Mouse (Mus musculus): ENCODE data around the gene Rtca. TPM values are rescaled to one million over a fixed set of nuclear protein-coding genes. Genes with fewer than 3 reads are reported as not detected.

Gene Rtca
- total RNA-seq, 1 experiment = 50.4 TPM

DNA sequence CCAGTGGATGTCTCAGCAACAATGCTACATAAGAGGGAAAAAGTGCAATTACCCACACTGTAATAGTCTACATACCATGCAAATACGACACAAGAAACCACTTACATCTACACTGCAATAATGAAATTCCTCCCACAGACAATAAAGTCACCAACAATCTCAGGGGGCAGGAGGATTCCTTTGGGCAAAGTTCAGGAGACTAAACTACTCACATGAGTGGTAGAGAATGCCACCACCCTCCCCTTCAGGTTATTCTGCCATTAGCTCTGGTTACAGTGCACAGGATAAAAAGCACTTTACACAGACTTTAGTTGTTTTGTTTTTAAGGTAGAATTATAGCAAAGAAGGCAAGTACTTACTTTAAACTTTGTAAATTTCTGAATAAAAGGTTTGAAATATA lies 12.3 kb downstream of the Rtca start:
- Histone ChIP-seq H3K9me3 (ENCODE audit: control insufficient read depth, insufficient read depth, low read depth, low read length) (no peaks in the 10 kb centered on the region), H3K4me3 (ENCODE audit: insufficient read depth in 1 of 2, low read depth in 1 of 2, low read length in 2 of 2, poor library complexity in 1 of 2, severe bottlenecking in 1 of 2) (no peak overlapping the region), H3K36me3 (ENCODE audit: control insufficient read depth, insufficient read depth, low read length, poor library complexity, severe bottlenecking) (peaks cover 24% of the 10 kb centered on the region), H3K4me1 (ENCODE audit: control insufficient read depth in 2 of 2, insufficient read depth in 2 of 2, low read length in 2 of 2, poor library complexity in 1 of 2) (no peaks in the 10 kb centered on the region), H3K27ac (ENCODE audit: insufficient read depth, low read depth, low read length, poor library complexity, severe bottlenecking) (no peak overlapping the region), H3K9ac (ENCODE audit: insufficient read depth, low read depth, low read length, poor library complexity, severe bottlenecking) (no peak overlapping the region)
- no peak for TF ChIP-seq ZNF384 (IDR thresholded peaks at IDR 0.05; ENCODE audit: low read depth, low read length)
- TF ChIP-seq MAFK (IDR thresholded peaks at IDR 0.05; ENCODE audit: insufficient read depth, low read depth, low read length) = no peak
- no peak for TF ChIP-seq CHD2 (IDR thresholded peaks at IDR 0.05; ENCODE audit: low read depth, low read length)
- TF ChIP-seq HCFC1 (IDR thresholded peaks at IDR 0.05; ENCODE audit: borderline replicate concordance, insufficient read depth, low read length) = no peak
- TF ChIP-seq ZC3H11A (IDR thresholded peaks at IDR 0.05; ENCODE audit: borderline replicate concordance, low read depth, low read length) = no peak
- DNase-seq (ENCODE audit: low read depth, low spot score) = no peak
- in situ Hi-C loops (cut with MboI; ENCODE audit: low sequenced_read_pairs in 2 of 2, unreplicated experiment in 2 of 2) = no loop called here

DNA sequence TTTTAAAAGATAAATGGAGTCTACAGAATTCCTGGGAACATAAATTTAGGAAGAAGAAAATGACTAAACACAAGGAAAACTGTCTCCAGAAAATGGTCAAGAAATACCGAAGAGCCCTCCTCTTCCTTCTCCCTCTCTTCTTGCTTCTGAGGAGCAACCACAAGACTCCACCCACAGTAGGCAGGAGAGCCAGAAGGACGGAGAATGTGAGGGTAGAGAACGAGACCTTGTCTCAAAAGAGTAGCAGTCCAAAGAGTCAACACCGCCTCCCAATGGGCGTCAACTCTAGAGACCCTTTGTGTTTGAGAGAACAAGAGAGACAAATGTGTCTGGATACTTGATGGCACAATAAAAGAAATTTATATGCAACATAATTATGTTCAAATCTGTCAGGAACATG lies 14.3 kb downstream of the Rtca start:
- Histone ChIP-seq H3K9me3 (ENCODE audit: control insufficient read depth, insufficient read depth, low read depth, low read length) (no peaks in the 10 kb centered on the region), H3K9ac (ENCODE audit: insufficient read depth, low read depth, low read length, poor library complexity, severe bottlenecking) (no peak overlapping the region), H3K36me3 (ENCODE audit: control insufficient read depth, insufficient read depth, low read length, poor library complexity, severe bottlenecking) (peaks cover 28% of the 10 kb centered on the region), H3K4me3 (ENCODE audit: insufficient read depth in 1 of 2, low read depth in 1 of 2, low read length in 2 of 2, poor library complexity in 1 of 2, severe bottlenecking in 1 of 2) (no peak overlapping the region), H3K27ac (ENCODE audit: insufficient read depth, low read depth, low read length, poor library complexity, severe bottlenecking) (no peak overlapping the region), H3K4me1 (ENCODE audit: control insufficient read depth in 2 of 2, insufficient read depth in 2 of 2, low read length in 2 of 2, poor library complexity in 1 of 2) (no peaks in the 10 kb centered on the region)
- in situ Hi-C loops (cut with MboI; ENCODE audit: low sequenced_read_pairs in 2 of 2, unreplicated experiment in 2 of 2) = no loop called here
- TF ChIP-seq HCFC1 (IDR thresholded peaks at IDR 0.05; ENCODE audit: borderline replicate concordance, insufficient read depth, low read length) (no peak), ZNF384 (IDR thresholded peaks at IDR 0.05; ENCODE audit: low read depth, low read length) (no peak), CHD2 (IDR thresholded peaks at IDR 0.05; ENCODE audit: low read depth, low read length) (no peak), MAFK (IDR thresholded peaks at IDR 0.05; ENCODE audit: insufficient read depth, low read depth, low read length) (no peak), ZC3H11A (IDR thresholded peaks at IDR 0.05; ENCODE audit: borderline replicate concordance, low read depth, low read length) (no peak)
- DNase-seq (ENCODE audit: low read depth, low spot score) = no peak

DNA sequence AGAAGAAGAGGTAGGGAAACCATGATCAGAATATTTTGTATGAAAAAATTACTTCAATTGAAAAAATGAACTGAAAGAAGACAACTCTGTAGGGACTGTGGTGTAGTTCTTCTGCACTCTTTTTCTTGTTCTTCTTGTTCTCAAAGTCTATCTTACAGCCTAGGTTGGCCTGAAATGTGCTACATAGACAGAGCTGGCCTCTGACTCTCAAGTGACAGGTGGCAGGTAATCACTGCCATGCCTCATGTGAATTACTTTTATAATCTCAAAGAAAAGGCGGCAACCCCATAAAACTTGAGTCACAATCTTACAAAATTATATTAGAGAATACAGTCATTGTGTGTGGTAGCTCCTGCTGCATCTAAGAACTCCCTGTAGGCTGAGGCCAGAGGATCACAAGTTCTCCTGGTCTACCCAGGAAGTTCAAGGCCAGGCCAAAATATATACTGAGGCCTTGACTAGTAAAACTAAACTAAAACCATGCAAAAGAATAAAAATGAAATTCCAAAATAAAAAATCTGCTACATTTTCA lies 16.0 kb downstream of the Rtca start:
- Histone ChIP-seq H3K9ac (ENCODE audit: insufficient read depth, low read depth, low read length, poor library complexity, severe bottlenecking) (no peak overlapping the region), H3K36me3 (ENCODE audit: control insufficient read depth, insufficient read depth, low read length, poor library complexity, severe bottlenecking) (peaks cover 28% of the 10 kb centered on the region), H3K4me1 (ENCODE audit: control insufficient read depth in 2 of 2, insufficient read depth in 2 of 2, low read length in 2 of 2, poor library complexity in 1 of 2) (no peaks in the 10 kb centered on the region), H3K27ac (ENCODE audit: insufficient read depth, low read depth, low read length, poor library complexity, severe bottlenecking) (no peak overlapping the region), H3K9me3 (ENCODE audit: control insufficient read depth, insufficient read depth, low read depth, low read length) (no peaks in the 10 kb centered on the region), H3K4me3 (ENCODE audit: insufficient read depth in 1 of 2, low read depth in 1 of 2, low read length in 2 of 2, poor library complexity in 1 of 2, severe bottlenecking in 1 of 2) (no peak overlapping the region)
- DNase-seq (ENCODE audit: low read depth, low spot score) = no peak
- TF ChIP-seq HCFC1 (IDR thresholded peaks at IDR 0.05; ENCODE audit: borderline replicate concordance, insufficient read depth, low read length) = no peak
- no peak for TF ChIP-seq CHD2 (IDR thresholded peaks at IDR 0.05; ENCODE audit: low read depth, low read length)
- TF ChIP-seq ZC3H11A (IDR thresholded peaks at IDR 0.05; ENCODE audit: borderline replicate concordance, low read depth, low read length) = no peak
- TF ChIP-seq ZNF384 (IDR thresholded peaks at IDR 0.05; ENCODE audit: low read depth, low read length) = no peak
- no peak for TF ChIP-seq MAFK (IDR thresholded peaks at IDR 0.05; ENCODE audit: insufficient read depth, low read depth, low read length)
- in situ Hi-C loops (cut with MboI; ENCODE audit: low sequenced_read_pairs in 2 of 2, unreplicated experiment in 2 of 2) = no loop called here

DNA sequence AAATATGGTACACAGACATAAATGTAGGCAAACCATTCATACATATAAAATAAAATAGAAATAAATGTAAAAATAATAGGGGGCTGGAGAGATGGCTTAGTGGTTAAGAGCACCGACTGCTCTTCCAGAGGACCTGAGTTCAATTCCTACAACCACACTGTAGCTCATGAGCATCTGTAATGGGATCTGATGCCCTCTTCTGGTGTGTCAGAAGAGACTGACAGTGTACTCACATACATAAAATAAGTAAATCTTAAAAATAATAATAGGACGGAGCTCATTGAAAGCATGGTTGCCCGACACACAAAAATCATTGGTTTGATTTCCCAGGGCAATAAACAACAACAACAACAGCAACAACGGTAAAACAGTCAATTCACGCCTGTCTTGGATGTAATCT lies 17.1 kb downstream of the Rtca start:
- Histone ChIP-seq H3K9ac (ENCODE audit: insufficient read depth, low read depth, low read length, poor library complexity, severe bottlenecking) (no peak overlapping the region), H3K27ac (ENCODE audit: insufficient read depth, low read depth, low read length, poor library complexity, severe bottlenecking) (no peak overlapping the region), H3K4me3 (ENCODE audit: insufficient read depth in 1 of 2, low read depth in 1 of 2, low read length in 2 of 2, poor library complexity in 1 of 2, severe bottlenecking in 1 of 2) (no peak overlapping the region), H3K36me3 (ENCODE audit: control insufficient read depth, insufficient read depth, low read length, poor library complexity, severe bottlenecking) (peaks cover 28% of the 10 kb centered on the region), H3K9me3 (ENCODE audit: control insufficient read depth, insufficient read depth, low read depth, low read length) (no peaks in the 10 kb centered on the region), H3K4me1 (ENCODE audit: control insufficient read depth in 2 of 2, insufficient read depth in 2 of 2, low read length in 2 of 2, poor library complexity in 1 of 2) (no peaks in the 10 kb centered on the region)
- in situ Hi-C loops (cut with MboI; ENCODE audit: low sequenced_read_pairs in 2 of 2, unreplicated experiment in 2 of 2) = no loop called here
- TF ChIP-seq HCFC1 (IDR thresholded peaks at IDR 0.05; ENCODE audit: borderline replicate concordance, insufficient read depth, low read length) (no peak), CHD2 (IDR thresholded peaks at IDR 0.05; ENCODE audit: low read depth, low read length) (no peak), ZNF384 (IDR thresholded peaks at IDR 0.05; ENCODE audit: low read depth, low read length) (no peak), MAFK (IDR thresholded peaks at IDR 0.05; ENCODE audit: insufficient read depth, low read depth, low read length) (no peak), ZC3H11A (IDR thresholded peaks at IDR 0.05; ENCODE audit: borderline replicate concordance, low read depth, low read length) (no peak)
- no peak for DNase-seq (ENCODE audit: low read depth, low spot score)

DNA sequence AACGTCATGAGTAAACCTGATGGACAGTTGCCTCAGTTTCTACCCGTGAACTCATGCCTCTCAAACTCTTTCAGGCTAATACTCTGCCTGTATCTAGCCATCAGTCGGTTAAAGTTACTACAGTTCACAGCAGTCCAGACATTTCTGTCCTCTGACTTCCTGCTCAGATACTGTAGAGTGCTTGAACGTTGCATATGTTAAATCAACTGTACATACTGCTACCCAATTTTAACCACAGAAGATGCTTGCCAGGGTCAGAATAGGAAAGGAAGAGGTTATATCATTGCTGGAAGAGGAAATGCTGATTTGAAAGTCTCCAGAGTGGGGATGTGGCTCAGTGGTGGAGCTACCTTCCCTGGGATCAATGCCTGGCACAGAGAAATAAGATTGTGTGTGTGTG lies 24.7 kb downstream of the Rtca start:
- no peak for TF ChIP-seq ZNF384 (IDR thresholded peaks at IDR 0.05; ENCODE audit: low read depth, low read length)
- no peak for TF ChIP-seq ZC3H11A (IDR thresholded peaks at IDR 0.05; ENCODE audit: borderline replicate concordance, low read depth, low read length)
- TF ChIP-seq MAFK (IDR thresholded peaks at IDR 0.05; ENCODE audit: insufficient read depth, low read depth, low read length) = no peak
- no peak for TF ChIP-seq CHD2 (IDR thresholded peaks at IDR 0.05; ENCODE audit: low read depth, low read length)
- TF ChIP-seq HCFC1 (IDR thresholded peaks at IDR 0.05; ENCODE audit: borderline replicate concordance, insufficient read depth, low read length) = no peak
- no peak for DNase-seq (ENCODE audit: low read depth, low spot score)
- in situ Hi-C loops (cut with MboI; ENCODE audit: low sequenced_read_pairs in 2 of 2, unreplicated experiment in 2 of 2) = no loop called here
- no peak overlapping the region for H3K27ac ChIP-seq (ENCODE audit: insufficient read depth, low read depth, low read length, poor library complexity, severe bottlenecking)
- H3K4me1 ChIP-seq (ENCODE audit: control insufficient read depth in 2 of 2, insufficient read depth in 2 of 2, low read length in 2 of 2, poor library complexity in 1 of 2) = no peaks in the 10 kb centered on the region
- H3K9me3 ChIP-seq (ENCODE audit: control insufficient read depth, insufficient read depth, low read depth, low read length) = no peaks in the 10 kb centered on the region
- H3K36me3 ChIP-seq (ENCODE audit: control insufficient read depth, insufficient read depth, low read length, poor library complexity, severe bottlenecking) = peaks cover 4% of the 10 kb centered on the region; the same call in 1 of the 2 replicates
- no peak overlapping the region for H3K9ac ChIP-seq (ENCODE audit: insufficient read depth, low read depth, low read length, poor library complexity, severe bottlenecking)
- no peak overlapping the region for H3K4me3 ChIP-seq (ENCODE audit: insufficient read depth in 1 of 2, low read depth in 1 of 2, low read length in 2 of 2, poor library complexity in 1 of 2, severe bottlenecking in 1 of 2)
